In the genomic region with DNA sequence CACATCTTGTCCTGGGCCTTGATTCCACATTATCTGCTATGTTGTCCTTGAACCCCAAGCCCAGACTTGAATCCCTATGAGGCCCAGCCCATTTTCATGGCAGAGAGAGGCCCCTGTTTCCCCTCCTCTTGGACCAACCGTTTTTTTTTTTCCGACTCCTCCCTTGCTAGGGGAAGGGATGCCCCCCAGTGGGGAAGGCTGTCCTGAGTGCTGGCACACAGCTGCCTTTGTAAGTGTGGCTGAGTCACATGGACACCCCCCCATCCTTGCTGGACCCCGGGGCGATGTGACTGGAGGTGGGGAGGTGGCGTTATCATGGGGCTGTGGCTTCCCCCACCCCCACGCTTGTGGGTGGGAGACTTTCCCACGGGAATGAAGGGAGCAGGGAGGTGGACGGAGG, we compare ENCODE assay signal across 14 mouse cellular contexts. TPM values are rescaled to one million over a fixed set of nuclear protein-coding genes. Genes with fewer than 3 reads are reported as not detected.
DNase-seq lines count a peak whose midpoint lies in the region; ATAC-seq and TF ChIP-seq lines count a peak whose summit lies in the region.
"Had no signal": no experiment of that assay in that cellular context is flagged by ENCODE, and none has a peak within 500 bp of the region (broad histone marks: within the 10 kb centered on the region; RNA-seq: fewer than 3 reads in every experiment).

No protein-coding gene starts in this region.

- no peaks in the 10 kb centered on the region for H3K36me3 ChIP-seq in intestine, embryonic 16.5 days (ENCODE audit: control insufficient read depth, insufficient read depth, low read length)
- H3K36me3 ChIP-seq in intestine, embryonic 15.5 days, result no peaks in the 10 kb centered on the region
- no peaks in the 10 kb centered on the region for H3K36me3 ChIP-seq in neural tube, embryonic 13.5 days
- no peaks in the 10 kb centered on the region for H3K36me3 ChIP-seq in intestine, postnatal 0 days (ENCODE audit: control insufficient read depth, insufficient read depth)
- H3K36me3 ChIP-seq in liver, embryonic 13.5 days, result no peaks in the 10 kb centered on the region; the same call in 1 of the 2 replicates
- H3K36me3 ChIP-seq: embryonic facial prominence, embryonic 12.5 days had no signal

- H3K4me1 ChIP-seq in intestine, embryonic 16.5 days (ENCODE audit: control insufficient read depth, insufficient read depth, low read length), result peaks cover 45% of the 10 kb centered on the region
- H3K4me1 ChIP-seq in intestine, embryonic 15.5 days (replicated peaks), result peaks cover 33% of the 10 kb centered on the region
- peaks cover 87% of the 10 kb centered on the region for H3K4me1 ChIP-seq in neural tube, embryonic 13.5 days (replicated peaks)
- 0 out of 2 replicates have a peak, but pooled peaks cover 6% of the 10 kb centered on the region for H3K4me1 ChIP-seq in intestine, postnatal 0 days (replicated peaks; ENCODE audit: control insufficient read depth, insufficient read depth, low read length)
- H3K4me1 ChIP-seq in liver, embryonic 13.5 days (replicated peaks), result peaks cover 96% of the 10 kb centered on the region

- H3K9me3 ChIP-seq in intestine, embryonic 16.5 days (ENCODE audit: control insufficient read depth, low read length), result no peaks in the 10 kb centered on the region
- no peaks in the 10 kb centered on the region for H3K9me3 ChIP-seq in intestine, embryonic 15.5 days
- H3K9me3 ChIP-seq in neural tube, embryonic 13.5 days, result no peaks in the 10 kb centered on the region
- no peaks in the 10 kb centered on the region for H3K9me3 ChIP-seq in intestine, postnatal 0 days (ENCODE audit: control insufficient read depth)
- H3K9me3 ChIP-seq in liver, embryonic 13.5 days (replicated peaks), result no peaks in the 10 kb centered on the region
- H3K9me3 ChIP-seq: embryonic facial prominence, embryonic 12.5 days had no signal

- DNase-seq in neural tube, embryonic 10.5 days (ENCODE audit: extremely low spot score, low spot score), result no peak
- DNase-seq in liver, embryonic 13.5 days, result no peak
- no peak for DNase-seq in embryo, embryonic 9.5 days (ENCODE audit: extremely low spot score)
- DNase-seq: adrenal gland, adult 2 months; gastrocnemius, postnatal 36 days; lung, postnatal 36 days; retina, postnatal 1 day had no signal

- H3K27ac ChIP-seq in intestine, embryonic 16.5 days (ENCODE audit: low read length), result no peak overlapping the region
- H3K27ac ChIP-seq in intestine, embryonic 15.5 days, result no peak overlapping the region
- peak overlapping the region; percentile 78 for H3K27ac ChIP-seq in neural tube, embryonic 13.5 days (replicated peaks)
- no peak overlapping the region for H3K27ac ChIP-seq in intestine, postnatal 0 days (ENCODE audit: low read depth, low read length)
- peak overlapping the region; percentile 98 for H3K27ac ChIP-seq in liver, embryonic 13.5 days
- H3K27ac ChIP-seq: embryonic facial prominence, embryonic 12.5 days had no signal

- WGBS in intestine, embryonic 16.5 days, result 53% methylated on average over 8 of the region's 8 CpGs
- 56% methylated on average over 8 of the region's 8 CpGs for WGBS in intestine, embryonic 15.5 days
- WGBS in neural tube, embryonic 13.5 days, result 50% methylated on average over 8 of the region's 8 CpGs
- WGBS in intestine, postnatal 0 days, result 54% methylated on average over 8 of the region's 8 CpGs
- WGBS in liver, embryonic 13.5 days (ENCODE audit: insufficient replicate concordance), result 31% methylated on average over 8 of the region's 8 CpGs

- H3K4me3 ChIP-seq in intestine, embryonic 16.5 days (ENCODE audit: low read length), result no peak overlapping the region
- H3K4me3 ChIP-seq in intestine, embryonic 15.5 days (replicated peaks), result no peak overlapping the region
- H3K4me3 ChIP-seq in neural tube, embryonic 13.5 days, result no peak overlapping the region
- H3K4me3 ChIP-seq in intestine, postnatal 0 days (ENCODE audit: low read depth, low read length), result no peak overlapping the region
- no peak overlapping the region for H3K4me3 ChIP-seq in liver, embryonic 13.5 days (replicated peaks)
- H3K4me3 ChIP-seq: embryonic facial prominence, embryonic 12.5 days; myocyte had no signal

- H3K9ac ChIP-seq in intestine, embryonic 16.5 days (ENCODE audit: low read depth, low read length), result peak overlapping the region; percentile 24; the same call in 1 of the 2 replicates
- H3K9ac ChIP-seq in intestine, embryonic 15.5 days, result no peak overlapping the region
- no peak overlapping the region for H3K9ac ChIP-seq in neural tube, embryonic 13.5 days
- no peak overlapping the region for H3K9ac ChIP-seq in intestine, postnatal 0 days (ENCODE audit: low read depth, low read length)
- H3K9ac ChIP-seq in liver, embryonic 13.5 days, result 0 out of 2 replicates have a peak overlapping the region, but pooled peaks have one; percentile 3
- H3K9ac ChIP-seq: embryonic facial prominence, embryonic 12.5 days had no signal

- peak; percentile 22; the same call in 1 of the 2 replicates for TF ChIP-seq CTCF in intestine, postnatal 0 days (IDR thresholded peaks at IDR 0.05; ENCODE audit: low read depth)

- no peaks in the 10 kb centered on the region for H3K27me3 ChIP-seq in intestine, embryonic 16.5 days (replicated peaks; ENCODE audit: control insufficient read depth, insufficient read depth, low read length)
- H3K27me3 ChIP-seq in intestine, embryonic 15.5 days (replicated peaks), result no peaks in the 10 kb centered on the region
- no peaks in the 10 kb centered on the region; the same call in 1 of the 2 replicates for H3K27me3 ChIP-seq in neural tube, embryonic 13.5 days
- no peaks in the 10 kb centered on the region for H3K27me3 ChIP-seq in intestine, postnatal 0 days (replicated peaks; ENCODE audit: control insufficient read depth, insufficient read depth, low read length)
- H3K27me3 ChIP-seq in liver, embryonic 13.5 days, result peaks cover 8% of the 10 kb centered on the region; the same call in 1 of the 2 replicates

- no peak for ATAC-seq in intestine, embryonic 16.5 days
- no peak for ATAC-seq in intestine, embryonic 15.5 days
- no peak for ATAC-seq in neural tube, embryonic 13.5 days (ENCODE audit: low read depth)
- no peak for ATAC-seq in intestine, postnatal 0 days
- no peak for ATAC-seq in liver, embryonic 13.5 days (ENCODE audit: low read depth)
- no peak for ATAC-seq in frontal cortex, adult (ENCODE audit: low TSS enrichment)

- no peak overlapping the region for H3K4me2 ChIP-seq in intestine, embryonic 16.5 days (ENCODE audit: low read depth, low read length)
- H3K4me2 ChIP-seq in intestine, embryonic 15.5 days (replicated peaks), result no peak overlapping the region
- no peak overlapping the region for H3K4me2 ChIP-seq in neural tube, embryonic 13.5 days
- H3K4me2 ChIP-seq in intestine, postnatal 0 days (replicated peaks; ENCODE audit: low read depth), result no peak overlapping the region
- 0 out of 2 replicates have a peak overlapping the region, but pooled peaks have one; percentile 5 for H3K4me2 ChIP-seq in liver, embryonic 13.5 days
- H3K4me2 ChIP-seq: embryonic facial prominence, embryonic 12.5 days had no signal

RNA-seq across cellular contexts. Expression of a gene that starts 6.4 kb away (rescaled TPM):
- polyA plus RNA-seq in intestine, embryonic 16.5 days (2015; fragmentation: Nextera tagmentation; extraction: Ambion mirVana), result 24.4 and 26.8 TPM in 2 replicates
- 22.4 and 23.8 TPM in 2 replicates for polyA plus RNA-seq in intestine, embryonic 15.5 days (2015; fragmentation: Nextera tagmentation; extraction: Ambion mirVana)
- polyA plus RNA-seq in neural tube, embryonic 13.5 days (2015; fragmentation: Nextera tagmentation; extraction: Ambion mirVana), result 160 and 168 TPM in 2 replicates
- polyA plus RNA-seq in intestine, postnatal 0 days (2015; fragmentation: Nextera tagmentation; extraction: Ambion mirVana), result 22.3 and 22.7 TPM in 2 replicates
- polyA plus RNA-seq in liver, embryonic 13.5 days (2015; fragmentation: Nextera tagmentation; extraction: Ambion mirVana), result 42.7 and 55.6 TPM in 2 replicates

RNA-seq across cellular contexts. Expression of a gene that starts 36.5 kb away (rescaled TPM):
- polyA plus RNA-seq in intestine, embryonic 16.5 days (2015; fragmentation: Nextera tagmentation; extraction: Ambion mirVana), result 3.0 and 3.6 TPM in 2 replicates
- 3.4 and 3.5 TPM in 2 replicates for polyA plus RNA-seq in intestine, embryonic 15.5 days (2015; fragmentation: Nextera tagmentation; extraction: Ambion mirVana)
- 1.4 and 1.5 TPM in 2 replicates for polyA plus RNA-seq in neural tube, embryonic 13.5 days (2015; fragmentation: Nextera tagmentation; extraction: Ambion mirVana)
- polyA plus RNA-seq in intestine, postnatal 0 days (2015; fragmentation: Nextera tagmentation; extraction: Ambion mirVana), result 4.2 and 4.7 TPM in 2 replicates
- 5.5 and 6.0 TPM in 2 replicates for polyA plus RNA-seq in liver, embryonic 13.5 days (2015; fragmentation: Nextera tagmentation; extraction: Ambion mirVana)

RNA-seq across cellular contexts. Expression of a gene that starts 57.5 kb away (rescaled TPM):
- polyA plus RNA-seq in intestine, embryonic 16.5 days (2015; fragmentation: Nextera tagmentation; extraction: Ambion mirVana), result 1.6 and 2.8 TPM in 2 replicates
- 1.3 and 2.1 TPM in 2 replicates for polyA plus RNA-seq in intestine, embryonic 15.5 days (2015; fragmentation: Nextera tagmentation; extraction: Ambion mirVana)
- 0.07 and 0.48 TPM in 2 replicates for polyA plus RNA-seq in neural tube, embryonic 13.5 days (2015; fragmentation: Nextera tagmentation; extraction: Ambion mirVana)
- polyA plus RNA-seq in intestine, postnatal 0 days (2015; fragmentation: Nextera tagmentation; extraction: Ambion mirVana), result 1.3 and 1.5 TPM in 2 replicates
- polyA plus RNA-seq in liver, embryonic 13.5 days (2015; fragmentation: Nextera tagmentation; extraction: Ambion mirVana), result 0.43 and 0.52 TPM in 2 replicates
- polyA plus RNA-seq: myocyte had no signal

Comparison
In these comparisons a context has a peak if more than half of its experiments do, and no peak if none do; other contexts are left out.
1. H3K9ac ChIP-seq: peak in intestine, embryonic 16.5 days (single experiment) and liver, embryonic 13.5 days (single experiment); none in intestine, embryonic 15.5 days (single experiment), neural tube, embryonic 13.5 days (single experiment) and intestine, postnatal 0 days (single experiment).
2. H3K27ac ChIP-seq: peak in neural tube, embryonic 13.5 days (single experiment) and liver, embryonic 13.5 days (single experiment); none in intestine, embryonic 16.5 days (single experiment), intestine, embryonic 15.5 days (single experiment) and intestine, postnatal 0 days (single experiment).